Mouse (Mus musculus) CD4-positive helper T cell, adult 2 months (primary cell): ENCODE results near the gene Jmjd8.

ENCODE experiments used
- DNase-seq: peaks from one replicate; pipeline ENCODE4 v3.0.0-alpha.2; 2012; ENCODE audit warnings: low read depth, missing footprints, low spot score

Gene Jmjd8

DNA sequence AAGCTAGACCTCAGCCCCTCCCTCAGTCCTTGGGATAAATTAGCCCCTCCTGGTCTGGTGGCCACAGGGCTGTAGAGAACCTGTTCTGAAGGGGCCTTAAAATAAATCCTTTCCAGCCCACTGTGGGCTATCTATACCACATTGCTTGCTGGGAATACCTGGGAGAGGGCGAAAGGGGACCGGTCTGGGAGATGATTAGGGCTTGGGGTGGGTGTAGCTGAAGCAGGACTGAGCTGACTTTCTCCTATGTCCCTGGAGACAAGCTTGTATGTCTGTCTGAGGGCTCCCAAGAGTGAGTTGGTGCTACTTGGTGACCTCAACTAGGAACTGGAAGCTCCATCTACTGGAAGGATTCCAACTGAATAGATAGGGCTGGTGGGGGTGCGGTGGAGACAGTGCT is 48.4 kb downstream of the Jmjd8 start:
- DNase-seq: no peak

DNA sequence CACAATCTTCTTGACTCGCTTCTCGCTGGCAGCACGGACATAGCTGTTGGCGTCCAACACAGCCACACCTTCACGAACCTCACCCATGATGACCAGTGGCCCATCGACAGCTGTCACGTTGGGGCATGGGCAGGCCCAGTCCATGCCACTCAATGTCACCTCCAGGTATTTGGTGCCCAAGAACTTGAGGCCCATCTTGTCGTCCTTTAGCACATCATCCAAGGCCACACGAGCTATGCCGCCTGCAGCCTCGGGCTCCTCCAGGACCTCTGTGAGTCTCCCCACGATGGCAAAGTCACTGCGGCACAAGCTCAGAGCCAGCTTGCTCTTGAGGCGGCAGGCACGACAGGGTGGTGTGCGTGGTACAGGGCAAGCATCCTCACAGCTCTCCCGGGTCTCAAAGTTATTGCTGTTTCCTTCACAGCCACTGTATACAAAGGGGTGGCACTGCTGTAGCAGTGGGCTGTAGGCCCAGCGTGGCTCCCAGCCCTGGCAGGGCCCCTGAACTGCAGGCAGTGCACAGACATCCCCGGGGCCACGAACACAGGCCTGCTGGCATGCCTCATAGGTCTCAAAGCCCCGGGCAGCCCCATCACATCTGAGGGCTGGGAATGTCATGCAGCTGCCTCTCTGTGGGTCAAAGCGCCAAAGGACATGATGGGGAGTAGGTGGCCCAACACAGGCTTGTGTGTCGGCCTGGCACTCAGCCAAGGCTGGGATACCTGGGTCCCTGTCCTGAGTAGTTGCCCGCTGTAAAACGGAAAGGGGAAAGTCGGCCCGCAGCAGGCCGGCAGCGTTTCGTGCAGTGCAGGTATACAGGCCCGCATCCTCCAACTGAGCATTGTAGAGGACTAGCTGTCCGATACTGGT is 49.3 kb downstream of the Jmjd8 start:
- DNase-seq: no peak

DNA sequence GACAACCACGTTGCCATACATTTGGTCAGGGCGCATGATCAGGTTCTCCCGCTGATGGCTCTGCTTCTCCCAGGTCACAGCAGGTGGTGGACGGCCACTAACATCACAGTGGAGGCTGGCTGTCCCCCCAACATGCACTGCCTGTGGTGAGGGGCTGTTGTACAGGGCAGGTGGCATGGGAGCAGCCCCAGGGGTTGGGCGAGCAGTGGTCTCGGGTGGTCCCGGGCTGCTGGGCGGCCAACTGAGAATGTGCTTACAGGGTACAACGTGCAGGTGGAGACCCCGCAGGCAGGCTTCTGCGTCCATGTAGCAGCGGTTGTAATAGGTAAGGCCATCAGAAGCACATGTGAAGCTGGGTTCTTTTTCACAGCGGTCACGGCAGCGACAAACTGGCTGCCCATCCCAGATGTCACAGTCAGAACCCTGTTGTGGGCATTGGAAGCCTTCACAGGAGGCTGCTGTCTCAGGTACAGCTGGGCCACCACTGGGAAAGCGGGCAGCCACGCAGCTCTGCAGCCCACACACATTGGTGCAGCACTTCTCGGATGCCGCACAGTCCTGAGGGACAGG is 50.0 kb downstream of the Jmjd8 start:
- DNase-seq: no peak

DNA sequence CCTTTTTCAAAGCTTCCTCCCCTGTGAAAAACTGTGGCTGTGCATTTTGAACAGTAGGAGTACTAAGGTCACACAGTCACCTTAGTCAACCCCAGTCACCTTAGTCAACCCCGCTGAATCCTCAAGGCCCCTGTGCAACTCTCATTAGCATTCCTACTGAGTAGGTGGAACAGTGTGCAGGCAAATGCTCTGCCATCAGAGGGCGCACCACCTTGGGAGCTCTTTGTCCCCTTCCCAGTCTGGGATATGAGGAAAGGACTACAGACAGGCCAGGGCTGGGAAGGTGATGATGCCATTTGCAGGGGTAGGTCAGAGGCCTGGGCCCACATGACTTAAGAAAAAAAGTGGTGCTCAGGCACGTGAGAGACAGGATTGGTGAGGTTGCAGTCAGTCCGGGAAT is 50.6 kb downstream of the Jmjd8 start:
- no peak for DNase-seq

DNA sequence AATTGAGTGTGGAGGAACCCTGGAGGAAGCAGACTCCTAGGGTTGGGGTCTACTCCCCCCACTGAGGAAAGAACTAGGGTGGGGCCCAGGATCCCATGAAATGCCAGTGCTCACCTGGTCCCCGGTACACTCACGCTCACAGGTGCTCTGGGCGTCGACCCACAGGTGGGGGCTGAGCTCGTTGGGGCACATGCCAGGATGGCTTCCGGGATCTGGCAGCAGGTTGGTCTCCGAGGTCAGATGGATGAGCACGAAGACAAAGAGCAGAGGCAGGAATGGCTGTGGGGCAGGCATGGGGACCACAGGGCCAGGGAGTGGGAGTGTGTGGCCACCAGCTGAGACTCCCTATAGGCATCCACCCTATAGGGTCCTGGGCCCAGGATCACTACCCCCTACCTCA is 51.1 kb downstream of the Jmjd8 start:
- no peak for DNase-seq

DNA sequence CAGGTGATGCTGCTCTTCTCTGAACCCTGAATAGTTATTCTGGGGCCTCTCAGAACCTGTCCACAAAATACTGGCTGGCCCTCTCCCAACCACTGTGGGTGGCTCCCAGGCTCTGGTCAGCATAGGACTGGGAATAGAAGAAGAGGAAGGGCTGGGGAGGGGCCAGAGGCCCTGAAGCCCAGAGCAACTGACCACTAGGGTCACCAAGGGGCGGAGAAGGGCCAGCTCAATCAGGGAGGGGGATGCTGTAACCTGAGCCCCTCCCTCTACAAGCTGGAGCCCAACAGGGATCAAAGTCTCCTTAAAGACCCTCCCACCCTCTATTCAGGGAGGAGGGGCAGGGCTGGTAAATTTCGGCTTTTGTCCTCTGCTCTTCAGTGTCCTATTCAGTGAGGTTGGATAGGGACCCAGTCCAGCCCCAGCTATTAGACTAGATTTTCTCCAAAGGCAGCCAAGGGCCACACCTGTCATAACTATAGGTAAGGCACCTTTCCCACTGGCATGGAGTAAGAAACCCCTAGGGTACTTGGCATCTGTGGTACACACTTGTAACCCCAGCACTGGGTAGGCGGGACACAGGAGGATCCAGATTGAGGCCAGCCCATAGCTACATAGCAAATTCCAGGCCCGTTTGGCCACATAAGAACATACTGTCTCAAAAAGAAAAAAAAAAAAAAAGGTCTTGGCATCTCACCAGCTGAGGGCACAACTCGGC is 51.7 kb downstream of the Jmjd8 start, which contains the start of gene Wfikkn1:
Gene Wfikkn1 (minus strand): TSS at position 663 of the 715 bp plus-strand sequence.
- no peak for DNase-seq

DNA sequence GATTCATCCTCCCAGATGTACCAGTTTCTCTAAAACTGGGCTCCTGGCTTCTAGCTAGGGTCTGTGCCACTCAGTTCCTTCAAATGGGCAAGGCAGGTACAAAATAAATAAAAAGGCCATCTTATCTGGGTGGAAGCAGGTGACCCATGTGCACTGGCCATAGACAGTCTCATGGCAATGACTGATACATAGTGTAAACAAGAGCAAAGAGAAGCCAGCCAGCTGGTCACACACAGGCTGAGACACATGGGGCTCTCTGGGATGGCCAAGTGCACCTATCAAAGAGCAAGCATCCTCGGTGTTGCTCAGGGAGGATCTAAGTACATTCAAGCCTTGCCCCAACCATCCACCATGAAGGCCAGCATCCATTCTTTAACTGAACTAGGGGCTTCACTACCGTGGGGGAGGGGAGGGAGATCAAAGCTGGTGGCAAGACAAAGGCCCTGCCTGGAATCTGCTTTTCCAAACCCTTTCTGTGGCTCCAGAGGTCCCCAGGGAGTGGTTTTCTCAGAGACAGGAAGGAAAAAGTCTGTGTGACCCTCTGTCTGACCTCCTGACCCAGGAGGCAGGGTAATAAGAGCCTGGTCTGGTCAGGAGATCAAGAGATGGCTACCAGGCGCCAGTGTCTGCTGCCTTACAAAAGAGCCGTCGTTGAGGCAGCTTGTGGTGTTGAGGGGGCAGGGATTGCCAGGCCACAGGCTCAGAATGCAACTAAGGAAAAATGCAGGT is 52.4 kb downstream of the Jmjd8 start:
- no peak for DNase-seq
